Mouse (Mus musculus) leukemia stem cell, adult 10-12 weeks (primary cell): Measurements from ENCODE around the gene Slc6a21. TPM values are rescaled to one million over a fixed set of nuclear protein-coding genes. Genes with fewer than 3 reads are reported as not detected.

Experiments used
- polyA plus RNA-seq: library from polyadenylated mRNA; stranded (reverse); fragments of >175 nt; gene quantifications from 2 replicates; pipeline ENCODE4 v1.2.3, GENCODE M21; 2012; ENCODE audit warnings: low replicate concordance

Slc6a21 gene
- 0.11 TPM in 1 of 2 replicates, not detected in the other for polyA plus RNA-seq

DNA sequence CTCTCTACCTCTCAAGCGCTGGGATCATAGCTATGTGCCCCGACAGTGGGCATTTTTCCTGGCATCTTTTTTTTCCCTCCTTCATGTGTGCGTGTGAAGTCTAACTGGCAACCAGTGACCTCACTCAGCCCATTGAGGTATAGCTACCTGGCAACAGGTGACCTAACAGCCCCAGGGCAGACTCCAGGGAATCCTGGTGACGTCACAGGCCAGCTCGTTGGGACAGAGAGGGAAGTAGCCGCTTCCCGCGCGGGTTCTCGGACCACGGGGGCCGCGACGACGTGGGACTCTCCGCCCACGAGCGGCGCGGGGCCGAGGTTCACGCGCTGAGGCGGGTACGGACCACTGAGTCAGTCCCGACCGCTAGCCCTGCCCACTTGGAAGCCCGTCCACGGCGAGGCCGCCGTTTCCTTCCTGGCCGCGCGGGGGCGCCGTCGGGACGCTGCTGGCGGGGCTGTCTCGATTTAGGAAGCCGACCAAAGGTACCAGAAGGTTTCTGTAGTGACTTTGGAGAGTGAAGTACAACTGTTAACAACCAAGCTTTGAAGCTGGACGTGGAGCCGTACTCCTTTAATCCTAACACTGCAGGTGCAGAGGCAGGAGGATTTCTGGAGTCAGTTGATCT is at the start of gene Slc6a21:
TSS of gene Slc6a21 (plus strand) at position 378 of the 625 bp plus-strand sequence.

DNA sequence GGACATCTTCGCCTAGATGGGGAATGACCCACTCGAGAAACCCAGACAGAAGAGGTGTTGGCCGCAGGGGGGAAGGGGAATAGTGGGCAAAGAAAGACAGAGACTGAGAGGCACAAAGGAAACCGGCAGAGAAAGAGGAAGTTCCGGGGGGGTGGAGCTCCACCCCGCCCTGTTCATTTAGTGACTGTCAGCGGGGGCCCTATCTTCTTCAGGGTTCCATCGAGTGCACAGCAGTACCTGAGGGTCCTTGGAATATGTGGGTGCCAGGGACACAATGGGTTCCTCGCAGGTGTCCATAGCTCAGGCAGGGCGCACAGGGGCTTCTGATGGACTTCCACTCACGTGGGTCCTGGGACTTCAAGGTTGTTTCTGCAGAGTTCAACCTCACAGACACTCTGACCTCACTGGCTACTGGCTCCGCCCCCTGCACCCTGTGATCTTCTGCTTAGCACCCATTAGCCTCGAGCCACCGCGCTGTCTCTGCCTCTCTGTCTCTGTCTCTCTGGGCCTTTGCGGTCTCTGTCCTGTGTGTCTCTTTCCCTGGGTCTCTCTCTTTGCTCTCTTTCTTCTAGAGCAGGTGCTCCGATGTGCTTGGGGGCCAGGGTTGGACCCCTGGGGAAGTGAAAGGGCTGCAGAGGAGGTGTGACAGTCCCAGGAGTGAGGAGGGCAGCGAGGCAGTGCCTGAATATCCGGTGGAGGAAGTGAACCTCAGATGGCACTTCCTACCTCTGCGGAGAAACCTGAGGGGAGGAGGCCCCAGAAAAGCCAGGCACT is 38.4 kb upstream of the Slc6a21 start, which contains the start of gene Cd37:
TSS of gene Cd37 (minus strand) at position 393 of the 774 bp plus-strand sequence.

DNA sequence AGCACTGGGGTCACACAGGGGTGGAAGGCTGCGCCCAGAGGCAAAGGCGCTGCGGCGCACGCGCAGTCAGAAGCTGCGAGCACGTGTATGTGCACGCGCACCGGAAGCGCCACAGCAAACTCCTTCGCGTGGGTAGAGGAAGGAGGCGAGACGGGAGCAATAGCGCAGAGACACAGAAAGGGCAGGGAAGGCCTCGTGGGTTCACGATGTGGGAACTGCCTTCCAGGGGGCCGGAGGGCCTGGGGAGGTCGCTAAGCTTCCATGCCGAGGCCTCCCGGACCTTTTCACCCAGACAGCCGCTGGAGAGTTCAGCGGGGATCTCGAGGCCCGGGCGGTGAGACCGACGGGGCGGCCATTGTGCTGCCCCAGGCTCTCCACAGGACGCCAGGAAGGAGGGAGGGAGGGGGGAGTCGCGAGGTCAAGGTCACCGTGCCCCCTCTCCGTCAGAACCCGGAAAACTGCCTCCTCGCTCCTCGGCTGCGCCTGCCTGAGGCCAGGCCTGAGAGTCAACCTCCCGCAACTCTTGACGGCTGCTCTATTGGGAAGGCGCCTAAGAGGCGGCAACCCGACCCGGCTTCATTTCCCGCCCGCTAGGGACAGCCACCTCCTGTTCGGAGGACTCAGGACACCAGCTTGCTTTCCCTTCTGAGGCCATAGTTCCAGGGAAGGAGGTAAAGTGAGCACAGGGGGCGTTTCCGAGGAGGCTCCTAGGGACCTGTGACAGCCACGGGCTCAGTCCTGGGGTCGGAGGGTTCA is 36.5 kb upstream of the Slc6a21 start, which contains the start of gene Slc6a16:
TSS of gene Slc6a16 (plus strand) at position 453 of the 756 bp plus-strand sequence.

DNA sequence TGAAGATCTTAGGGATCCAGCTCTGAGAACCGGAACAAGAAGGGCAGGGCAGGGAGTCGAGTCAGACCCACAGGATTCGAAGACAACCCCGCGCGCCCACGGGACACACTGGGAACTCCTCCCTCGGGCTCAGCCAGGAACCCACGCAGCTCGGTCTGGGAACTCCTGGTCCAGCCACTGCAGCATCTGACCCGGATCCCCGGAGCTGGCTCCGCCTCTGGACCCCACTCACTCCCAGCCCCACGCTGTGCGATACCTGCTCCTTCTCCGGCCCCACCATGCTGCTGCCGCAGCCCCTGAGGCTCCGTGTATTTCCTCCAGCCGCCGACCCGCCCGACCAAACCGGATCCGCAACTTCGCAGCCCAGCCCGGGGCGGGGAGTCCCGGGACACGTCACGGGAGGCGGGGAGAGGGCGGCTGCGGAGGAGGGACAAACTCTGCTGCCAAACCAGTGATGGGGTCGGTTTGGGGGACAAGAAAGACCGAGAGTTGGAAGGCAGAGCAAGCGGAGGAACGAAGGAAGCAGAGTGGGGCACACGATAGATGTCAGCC is 56.2 kb downstream of the Slc6a21 start, which contains the start of gene Trpm4:
TSS of gene Trpm4 (minus strand) at position 350 of the 552 bp plus-strand sequence.

DNA sequence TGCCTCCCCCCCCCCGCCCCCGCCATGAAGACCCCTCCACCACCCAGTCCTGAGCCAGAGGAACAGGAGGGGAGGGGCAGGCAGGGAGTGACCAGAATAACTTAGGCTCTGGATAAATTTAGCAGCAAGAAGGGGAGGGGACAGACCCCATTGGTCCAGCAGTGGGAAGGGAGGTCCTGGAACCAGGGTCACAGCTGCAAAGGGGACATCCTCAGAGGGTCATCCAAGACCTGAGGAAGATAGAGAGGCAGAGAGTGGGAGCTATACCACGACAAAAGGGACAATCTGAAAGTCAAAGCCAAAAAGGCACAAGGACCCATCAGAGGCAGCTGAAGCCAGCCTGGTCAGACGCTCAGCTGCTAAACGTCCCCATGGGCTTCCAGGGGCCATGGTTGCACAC is 57.7 kb downstream of the Slc6a21 start, which contains the start of gene Hrc:
TSS of gene Hrc (plus strand) at position 235 of the 400 bp plus-strand sequence.

Other genes with a start within 250 kb of the Slc6a21 start
- 79.4 and 112 TPM in 2 replicates for gene Prr12, start 224.6 kb upstream of the Slc6a21 start, polyA plus RNA-seq
- gene Nosip, start 215.1 kb upstream of the Slc6a21 start, polyA plus RNA-seq: 116 and 136 TPM in 2 replicates
- 37.4 and 43.1 TPM in 2 replicates for gene Prrg2, start 214.8 kb upstream of the Slc6a21 start, polyA plus RNA-seq
- 46.7 and 64.8 TPM in 2 replicates for gene Rcn3, start 185.3 kb upstream of the Slc6a21 start, polyA plus RNA-seq
- 110 and 181 TPM in 2 replicates for gene Fcgrt, start 173.7 kb upstream of the Slc6a21 start, polyA plus RNA-seq
- gene Rps11, start 153.1 kb upstream of the Slc6a21 start, polyA plus RNA-seq: 30.5 and 135 TPM in 2 replicates
- gene Rpl13a, start 148.8 kb upstream of the Slc6a21 start, polyA plus RNA-seq: 3,721 and 5,411 TPM in 2 replicates
- 0.19 and 1.7 TPM in 2 replicates for gene Gm45713, start 141.3 kb upstream of the Slc6a21 start, polyA plus RNA-seq
- gene Flt3l, start 141.1 kb upstream of the Slc6a21 start, polyA plus RNA-seq: 27.9 and 74.5 TPM in 2 replicates
- 30.9 and 48.1 TPM in 2 replicates for gene Pih1d1, start 123.2 kb upstream of the Slc6a21 start, polyA plus RNA-seq
- 59.4 and 89.2 TPM in 2 replicates for gene Aldh16a1, start 122.9 kb upstream of the Slc6a21 start, polyA plus RNA-seq
- gene Slc17a7, start 113.6 kb upstream of the Slc6a21 start, polyA plus RNA-seq: 0.08 and 0.46 TPM in 2 replicates
- 0.24 and 4.6 TPM in 2 replicates for gene Gfy, start 97.9 kb upstream of the Slc6a21 start, polyA plus RNA-seq
- gene Pth2, start 96.5 kb upstream of the Slc6a21 start, polyA plus RNA-seq: not detected in 2 replicates
- gene Ccdc155, start 72.6 kb upstream of the Slc6a21 start, polyA plus RNA-seq: 1.1 and 1.2 TPM in 2 replicates
- 46.7 and 92.2 TPM in 2 replicates for gene Dkkl1, start 65.4 kb upstream of the Slc6a21 start, polyA plus RNA-seq
- 1.1 and 1.3 TPM in 2 replicates for gene Tead2, start 61.8 kb upstream of the Slc6a21 start, polyA plus RNA-seq
- 162 and 431 TPM in 2 replicates for gene Cd37, start 38.4 kb upstream of the Slc6a21 start, polyA plus RNA-seq
- not detected in 2 replicates for gene Slc6a16, start 36.4 kb upstream of the Slc6a21 start, polyA plus RNA-seq
- 1.2 and 1.4 TPM in 2 replicates for gene Trpm4, start 56.3 kb downstream of the Slc6a21 start, polyA plus RNA-seq
- gene Hrc, start 57.8 kb downstream of the Slc6a21 start, polyA plus RNA-seq: not detected in 2 replicates
- gene Ppfia3, start 89.5 kb downstream of the Slc6a21 start, polyA plus RNA-seq: 2.6 and 3.4 TPM in 2 replicates
- gene Lin7b, start 93.1 kb downstream of the Slc6a21 start, polyA plus RNA-seq: 0.80 TPM in 1 of 2 replicates, not detected in the other
- gene Snrnp70, start 118.2 kb downstream of the Slc6a21 start, polyA plus RNA-seq: 650 and 741 TPM in 2 replicates
- gene Kcna7, start 128.1 kb downstream of the Slc6a21 start, polyA plus RNA-seq: not detected in 2 replicates
- gene Ntf5, start 136.2 kb downstream of the Slc6a21 start, polyA plus RNA-seq: not detected in 2 replicates
- gene Lhb, start 143.3 kb downstream of the Slc6a21 start, polyA plus RNA-seq: not detected in 2 replicates
- gene Gys1, start 157.3 kb downstream of the Slc6a21 start, polyA plus RNA-seq: 11.4 and 11.8 TPM in 2 replicates
- 293 and 559 TPM in 2 replicates for gene Ruvbl2, start 160.6 kb downstream of the Slc6a21 start, polyA plus RNA-seq
- gene Ftl1, start 182.4 kb downstream of the Slc6a21 start, polyA plus RNA-seq: 5,681 and 8,825 TPM in 2 replicates
- 180 and 264 TPM in 2 replicates for gene Bax, start 189.4 kb downstream of the Slc6a21 start, polyA plus RNA-seq
- gene Tulp2, start 204.4 kb downstream of the Slc6a21 start, polyA plus RNA-seq: 0.27 and 0.61 TPM in 2 replicates
- not detected in 2 replicates for gene Gm45808, start 209.3 kb downstream of the Slc6a21 start, polyA plus RNA-seq
- 0.83 and 1.7 TPM in 2 replicates for gene Dhdh, start 211.3 kb downstream of the Slc6a21 start, polyA plus RNA-seq
- 344 and 572 TPM in 2 replicates for gene Nucb1, start 232.9 kb downstream of the Slc6a21 start, polyA plus RNA-seq
- gene Ppp1r15a, start 248.8 kb downstream of the Slc6a21 start, polyA plus RNA-seq: 200 and 371 TPM in 2 replicates
- 2.0 and 2.8 TPM in 2 replicates for gene Plekha4, start 248.8 kb downstream of the Slc6a21 start, polyA plus RNA-seq